Mouse (Mus musculus): ENCODE data around the gene Tspear. TPM values are rescaled to one million over a fixed set of nuclear protein-coding genes. Genes with fewer than 3 reads are reported as not detected.
A peak's percentile ranks its signal among the peaks of the same experiment; 100 is the strongest.

Tspear gene
- polyA plus RNA-seq, 1 experiment: 1.2 TPM

DNA sequence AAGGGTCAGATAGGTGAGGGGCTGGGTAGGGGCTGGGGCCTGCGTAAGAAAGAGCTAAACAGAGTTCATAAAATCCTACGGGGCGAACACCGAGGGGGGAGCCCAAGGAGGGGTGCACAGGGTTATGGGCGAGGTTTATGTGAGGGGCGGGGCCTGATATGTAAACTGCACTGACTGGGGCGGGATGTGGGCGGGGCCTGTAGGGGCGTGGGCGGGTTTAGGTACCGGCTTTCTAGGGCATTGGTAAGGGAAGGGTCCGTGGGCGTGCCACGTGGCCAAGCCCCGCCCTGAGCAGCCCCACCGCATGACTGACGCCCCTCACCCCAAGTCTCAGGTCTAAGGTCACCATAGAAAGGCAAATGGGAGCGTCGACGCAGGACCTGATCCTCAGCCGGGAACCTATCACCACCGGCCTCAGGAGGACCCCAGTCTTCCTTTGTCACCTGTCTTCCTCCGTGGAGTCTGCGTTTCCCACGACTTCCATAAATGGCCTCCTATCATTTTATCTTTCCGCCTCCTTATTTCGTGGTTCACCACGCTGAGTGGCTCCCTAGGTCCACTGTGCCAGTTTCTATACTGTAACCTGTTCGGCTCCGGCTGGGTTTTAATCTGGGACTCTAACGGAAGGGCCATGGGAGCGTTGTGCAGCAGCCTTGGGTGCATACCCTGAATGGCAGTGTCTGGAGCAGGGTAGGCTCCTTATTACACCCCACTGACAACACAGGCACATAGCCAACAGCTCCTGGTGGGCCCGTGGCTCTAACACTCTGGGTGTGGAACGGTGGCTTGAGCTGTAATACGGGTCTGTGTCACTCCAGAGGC is 216.7 kb downstream of the Tspear start:
- H3K9me3 ChIP-seq (replicated peaks; ENCODE audit: control insufficient read depth, insufficient read depth, low read length, poor library complexity, severe bottlenecking): no peaks in the 10 kb centered on the region
- no peaks in the 10 kb centered on the region for H3K36me3 ChIP-seq (ENCODE audit: control insufficient read depth, insufficient read depth, low read length, poor library complexity, severe bottlenecking)
- H3K9ac ChIP-seq (ENCODE audit: low read depth, poor library complexity, severe bottlenecking): peak overlapping the region; percentile 73
- H3K27me3 ChIP-seq (ENCODE audit: control insufficient read depth, insufficient read depth, low read length, poor library complexity, severe bottlenecking): no peaks in the 10 kb centered on the region
- TF ChIP-seq POLR2A (IDR thresholded peaks at IDR 0.05; ENCODE audit: insufficient read depth, low read length): no peak
- no peak for TF ChIP-seq CTCF (IDR thresholded peaks at IDR 0.05; ENCODE audit: low read depth, low read length)
- TF ChIP-seq EP300 (IDR thresholded peaks at IDR 0.05; ENCODE audit: insufficient read depth, low read depth, low read length): no peak
- no peaks in the 10 kb centered on the region for H3K4me1 ChIP-seq (ENCODE audit: control insufficient read depth, insufficient read depth, low read length)
- H3K27ac ChIP-seq (ENCODE audit: insufficient read depth, low read length): no peak overlapping the region
- peak overlapping the region; percentile 70 for H3K4me3 ChIP-seq (ENCODE audit: low read depth, low read length)

DNA sequence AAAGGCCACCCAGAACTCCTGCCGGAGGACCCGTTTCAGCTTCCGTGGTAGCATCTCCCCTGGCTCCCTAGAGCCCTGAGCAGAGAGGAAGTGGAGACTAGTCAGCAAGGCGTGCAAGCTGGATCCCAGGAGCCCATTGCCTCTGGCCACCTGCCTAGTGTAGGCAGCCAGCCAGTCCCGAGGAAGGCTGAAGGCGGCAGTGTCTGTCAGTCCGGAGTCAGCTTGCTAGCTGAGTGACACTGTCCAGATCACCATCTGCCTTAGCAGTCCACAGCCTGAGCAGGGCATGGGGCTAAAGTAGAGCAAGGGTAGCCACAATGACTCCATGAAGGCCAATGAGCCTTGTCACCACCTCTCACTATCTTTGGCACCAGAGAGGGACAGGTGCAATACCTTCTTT is 226.2 kb downstream of the Tspear start:
- no peak overlapping the region for H3K27ac ChIP-seq (ENCODE audit: insufficient read depth, low read length)

DNA sequence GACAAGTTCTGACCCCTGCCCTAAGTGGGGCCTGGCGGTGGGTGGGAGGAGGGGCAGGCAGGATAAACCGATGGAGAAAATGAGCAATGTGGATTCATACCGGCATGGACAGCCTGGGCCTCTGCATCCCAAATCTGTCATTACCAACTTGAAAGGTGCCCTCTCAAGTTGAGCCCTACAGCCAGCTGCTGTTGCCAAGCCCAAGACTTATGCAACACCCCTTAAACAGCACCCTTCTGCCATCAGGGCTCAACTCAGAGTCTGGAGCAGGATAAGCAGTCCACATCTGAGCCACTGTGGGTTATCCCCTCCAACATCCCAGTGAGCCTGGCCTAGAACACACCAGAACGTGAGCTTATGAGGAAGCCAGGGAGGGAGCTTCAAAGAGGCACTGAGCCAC is 226.9 kb downstream of the Tspear start:
- Histone ChIP-seq H3K27ac (ENCODE audit: insufficient read depth, low read length) (no peak overlapping the region), H3K9me3 (replicated peaks; ENCODE audit: control insufficient read depth, insufficient read depth, low read length, poor library complexity, severe bottlenecking) (no peaks in the 10 kb centered on the region), H3K36me3 (ENCODE audit: control insufficient read depth, insufficient read depth, low read length, poor library complexity, severe bottlenecking) (no peaks in the 10 kb centered on the region), H3K27me3 (ENCODE audit: control insufficient read depth, insufficient read depth, low read length, poor library complexity, severe bottlenecking) (no peaks in the 10 kb centered on the region), H3K4me1 (ENCODE audit: control insufficient read depth, insufficient read depth, low read length) (no peaks in the 10 kb centered on the region), H3K4me3 (ENCODE audit: low read depth, low read length) (no peak overlapping the region), H3K9ac (ENCODE audit: low read depth, poor library complexity, severe bottlenecking) (no peak overlapping the region)
- TF ChIP-seq CTCF (IDR thresholded peaks at IDR 0.05; ENCODE audit: low read depth, low read length) (no peak), EP300 (IDR thresholded peaks at IDR 0.05; ENCODE audit: insufficient read depth, low read depth, low read length) (no peak), POLR2A (IDR thresholded peaks at IDR 0.05; ENCODE audit: insufficient read depth, low read length) (no peak)

More for the DNA sequence above, 226.2 kb downstream of the Tspear start:
- Histone ChIP-seq H3K36me3 (ENCODE audit: control insufficient read depth, insufficient read depth, low read length, poor library complexity, severe bottlenecking) (no peaks in the 10 kb centered on the region), H3K27me3 (ENCODE audit: control insufficient read depth, insufficient read depth, low read length, poor library complexity, severe bottlenecking) (no peaks in the 10 kb centered on the region), H3K4me1 (ENCODE audit: control insufficient read depth, insufficient read depth, low read length) (no peaks in the 10 kb centered on the region), H3K9ac (ENCODE audit: low read depth, poor library complexity, severe bottlenecking) (no peak overlapping the region), H3K4me3 (ENCODE audit: low read depth, low read length) (no peak overlapping the region), H3K9me3 (replicated peaks; ENCODE audit: control insufficient read depth, insufficient read depth, low read length, poor library complexity, severe bottlenecking) (no peaks in the 10 kb centered on the region)
- TF ChIP-seq POLR2A (IDR thresholded peaks at IDR 0.05; ENCODE audit: insufficient read depth, low read length) (no peak), EP300 (IDR thresholded peaks at IDR 0.05; ENCODE audit: insufficient read depth, low read depth, low read length) (no peak), CTCF (IDR thresholded peaks at IDR 0.05; ENCODE audit: low read depth, low read length) (no peak)

DNA sequence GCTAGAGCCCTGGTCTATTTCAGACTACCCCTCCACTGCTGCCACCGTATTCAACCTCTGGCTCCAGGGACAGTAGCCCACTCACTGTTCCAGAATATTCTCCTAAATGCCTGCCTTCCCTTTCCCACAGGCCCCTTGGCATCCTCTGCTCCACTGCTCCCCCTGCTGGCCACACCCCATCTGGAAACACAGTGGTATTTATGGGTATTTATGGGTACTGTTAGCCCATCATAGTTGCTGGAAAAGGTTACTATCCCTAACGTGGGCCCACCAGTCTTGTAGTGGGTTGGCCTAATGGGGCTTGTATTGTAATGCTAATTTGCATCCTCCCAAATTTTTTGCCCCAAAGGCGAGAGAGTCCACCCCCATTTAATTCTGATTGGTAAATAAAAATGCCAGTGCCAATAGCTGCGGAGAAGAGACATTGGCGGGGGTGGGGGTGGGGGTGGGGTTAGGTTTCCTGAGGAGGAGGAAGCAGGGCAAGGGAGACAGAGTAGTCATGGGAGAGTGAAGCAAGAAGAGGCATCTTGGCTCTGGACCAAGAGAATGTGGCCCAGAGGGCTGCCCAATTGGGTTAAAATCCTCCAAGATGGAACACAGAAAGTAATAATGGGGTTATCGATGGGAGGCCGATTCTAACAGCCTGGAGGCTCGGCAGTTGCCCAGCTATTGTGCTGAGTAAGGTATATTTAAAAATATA is 230.4 kb downstream of the Tspear start:
- no peak overlapping the region for H3K9ac ChIP-seq (ENCODE audit: low read depth, poor library complexity, severe bottlenecking)
- no peak for TF ChIP-seq EP300 (IDR thresholded peaks at IDR 0.05; ENCODE audit: insufficient read depth, low read depth, low read length)
- TF ChIP-seq CTCF (IDR thresholded peaks at IDR 0.05; ENCODE audit: low read depth, low read length): peak; percentile 77
- TF ChIP-seq POLR2A (IDR thresholded peaks at IDR 0.05; ENCODE audit: insufficient read depth, low read length): no peak
- H3K27me3 ChIP-seq (ENCODE audit: control insufficient read depth, insufficient read depth, low read length, poor library complexity, severe bottlenecking): no peaks in the 10 kb centered on the region
- H3K9me3 ChIP-seq (replicated peaks; ENCODE audit: control insufficient read depth, insufficient read depth, low read length, poor library complexity, severe bottlenecking): no peaks in the 10 kb centered on the region
- H3K27ac ChIP-seq (ENCODE audit: insufficient read depth, low read length): no peak overlapping the region
- H3K36me3 ChIP-seq (ENCODE audit: control insufficient read depth, insufficient read depth, low read length, poor library complexity, severe bottlenecking): no peaks in the 10 kb centered on the region
- H3K4me1 ChIP-seq (ENCODE audit: control insufficient read depth, insufficient read depth, low read length): no peaks in the 10 kb centered on the region
- no peak overlapping the region for H3K4me3 ChIP-seq (ENCODE audit: low read depth, low read length)

DNA sequence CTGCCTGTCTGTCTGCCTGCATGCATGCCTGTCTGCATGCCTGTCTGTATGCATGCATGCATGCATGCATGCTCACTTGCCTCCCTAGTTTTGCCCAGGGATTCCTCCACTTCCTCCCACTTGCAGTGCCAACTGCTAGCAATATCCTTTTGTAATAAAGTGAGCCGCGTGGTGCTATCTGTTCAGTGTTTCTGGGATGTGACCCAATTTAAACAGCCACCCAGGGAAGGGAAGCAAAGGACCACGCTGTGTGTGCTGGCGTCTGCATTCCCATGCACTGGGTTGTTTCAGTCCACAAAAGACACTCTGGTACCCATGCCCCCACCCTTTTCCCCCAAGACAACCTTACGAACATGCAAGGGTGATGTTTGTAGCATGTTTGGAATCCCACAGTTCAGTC is 234.6 kb downstream of the Tspear start:
- H3K9me3 ChIP-seq (replicated peaks; ENCODE audit: control insufficient read depth, insufficient read depth, low read length, poor library complexity, severe bottlenecking): no peaks in the 10 kb centered on the region
- no peaks in the 10 kb centered on the region for H3K36me3 ChIP-seq (ENCODE audit: control insufficient read depth, insufficient read depth, low read length, poor library complexity, severe bottlenecking)
- H3K27ac ChIP-seq (ENCODE audit: insufficient read depth, low read length): no peak overlapping the region
- no peaks in the 10 kb centered on the region for H3K27me3 ChIP-seq (ENCODE audit: control insufficient read depth, insufficient read depth, low read length, poor library complexity, severe bottlenecking)
- no peak overlapping the region for H3K9ac ChIP-seq (ENCODE audit: low read depth, poor library complexity, severe bottlenecking)
- H3K4me3 ChIP-seq (ENCODE audit: low read depth, low read length): no peak overlapping the region
- TF ChIP-seq POLR2A (IDR thresholded peaks at IDR 0.05; ENCODE audit: insufficient read depth, low read length) (no peak), EP300 (IDR thresholded peaks at IDR 0.05; ENCODE audit: insufficient read depth, low read depth, low read length) (no peak), CTCF (IDR thresholded peaks at IDR 0.05; ENCODE audit: low read depth, low read length) (no peak)
- H3K4me1 ChIP-seq (ENCODE audit: control insufficient read depth, insufficient read depth, low read length): no peaks in the 10 kb centered on the region

DNA sequence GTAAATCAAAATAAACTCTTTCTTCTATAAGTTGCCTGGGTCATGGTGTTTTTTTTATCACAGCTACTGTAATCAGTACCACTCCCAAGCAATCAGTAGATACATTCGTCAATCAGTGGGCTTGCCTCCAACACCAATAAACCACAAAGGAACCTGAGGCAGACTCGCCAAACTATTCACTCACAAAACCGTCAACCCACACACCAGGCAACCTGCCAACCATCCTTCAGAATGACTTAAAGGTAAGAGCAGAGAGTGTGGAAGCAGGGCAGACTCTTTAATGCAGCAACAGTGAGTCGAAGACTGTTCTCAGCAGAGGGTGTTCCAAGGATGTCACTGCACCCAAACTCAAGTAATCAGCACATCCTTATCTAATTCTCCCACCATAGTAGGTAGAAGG is 236.3 kb downstream of the Tspear start:
- no peaks in the 10 kb centered on the region for H3K27me3 ChIP-seq (ENCODE audit: control insufficient read depth, insufficient read depth, low read length, poor library complexity, severe bottlenecking)
- no peaks in the 10 kb centered on the region for H3K4me1 ChIP-seq (ENCODE audit: control insufficient read depth, insufficient read depth, low read length)
- H3K9ac ChIP-seq (ENCODE audit: low read depth, poor library complexity, severe bottlenecking): no peak overlapping the region
- no peak overlapping the region for H3K27ac ChIP-seq (ENCODE audit: insufficient read depth, low read length)
- no peak for TF ChIP-seq EP300 (IDR thresholded peaks at IDR 0.05; ENCODE audit: insufficient read depth, low read depth, low read length)
- no peak overlapping the region for H3K4me3 ChIP-seq (ENCODE audit: low read depth, low read length)
- no peaks in the 10 kb centered on the region for H3K9me3 ChIP-seq (replicated peaks; ENCODE audit: control insufficient read depth, insufficient read depth, low read length, poor library complexity, severe bottlenecking)
- no peaks in the 10 kb centered on the region for H3K36me3 ChIP-seq (ENCODE audit: control insufficient read depth, insufficient read depth, low read length, poor library complexity, severe bottlenecking)

Measured in ES-Bruce4 (cell line).